ENCODE assay signal across 14 mouse cellular contexts in the genomic region with DNA sequence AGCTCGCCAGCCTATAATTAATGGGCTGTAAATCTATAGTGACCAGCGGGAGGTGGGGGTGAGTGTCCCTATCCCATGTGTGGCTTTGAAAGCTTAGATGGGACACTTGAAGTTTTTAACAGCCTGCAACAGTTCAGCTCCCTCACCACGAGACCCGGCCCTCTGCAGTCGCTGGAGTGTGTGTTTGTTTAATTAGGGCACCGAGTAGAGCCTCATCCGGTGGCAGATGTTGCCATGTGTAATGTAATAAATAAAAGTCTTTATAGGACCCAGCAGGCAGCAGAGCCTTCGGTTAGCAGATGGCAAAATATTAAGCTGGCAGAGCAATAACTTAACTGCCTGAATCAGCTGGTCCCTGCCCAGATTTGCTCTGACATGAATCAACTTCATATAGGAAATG.
DNase-seq lines count a peak whose midpoint lies in the region; ATAC-seq and TF ChIP-seq lines count a peak whose summit lies in the region.
"Had no signal": no experiment of that assay in that cellular context is flagged by ENCODE, and none has a peak within 500 bp of the region (broad histone marks: within the 10 kb centered on the region; RNA-seq: fewer than 3 reads in every experiment).

No protein-coding gene starts in this region.

- H3K27me3 ChIP-seq in forebrain, embryonic 12.5 days, result no peaks in the 10 kb centered on the region
- no peaks in the 10 kb centered on the region for H3K27me3 ChIP-seq in forebrain, embryonic 10.5 days (ENCODE audit: poor library complexity, severe bottlenecking)
- H3K27me3 ChIP-seq in neural tube, embryonic 13.5 days, result peaks cover 5% of the 10 kb centered on the region; the same call in 1 of the 2 replicates
- no peaks in the 10 kb centered on the region for H3K27me3 ChIP-seq in liver, embryonic 12.5 days (replicated peaks)

- TF ChIP-seq CTCF in lung, adult 2 months (IDR thresholded peaks at IDR 0.05; ENCODE audit: insufficient read depth, low read length), result no peak

- no peak overlapping the region for H3K4me3 ChIP-seq in forebrain, embryonic 12.5 days (replicated peaks)
- H3K4me3 ChIP-seq in forebrain, embryonic 10.5 days, result no peak overlapping the region
- H3K4me3 ChIP-seq in neural tube, embryonic 13.5 days, result no peak overlapping the region
- H3K4me3 ChIP-seq in liver, embryonic 12.5 days, result no peak overlapping the region
- H3K4me3 ChIP-seq in lung, adult 2 months (replicated peaks; ENCODE audit: extremely low read depth, low read depth, low read length), result no peak overlapping the region
- H3K4me3 ChIP-seq: myocyte had no signal

- no peaks in the 10 kb centered on the region for H3K4me1 ChIP-seq in forebrain, embryonic 12.5 days
- H3K4me1 ChIP-seq in forebrain, embryonic 10.5 days, result peaks cover 7% of the 10 kb centered on the region; the same call in 1 of the 2 replicates
- peaks cover 23% of the 10 kb centered on the region for H3K4me1 ChIP-seq in neural tube, embryonic 13.5 days (replicated peaks)
- H3K4me1 ChIP-seq in liver, embryonic 12.5 days, result no peaks in the 10 kb centered on the region
- no peaks in the 10 kb centered on the region for H3K4me1 ChIP-seq in lung, adult 2 months (ENCODE audit: control insufficient read depth, insufficient read depth, low read length)

- ATAC-seq in forebrain, embryonic 12.5 days (ENCODE audit: low FRiP score), result 0 out of 2 replicates have a peak, but pooled peaks have one; percentile 9
- peak; percentile 91 for ATAC-seq in neural tube, embryonic 13.5 days (ENCODE audit: low read depth)
- ATAC-seq in liver, embryonic 12.5 days, result no peak
- ATAC-seq: liver, postnatal 0 days had no signal

- TF ChIP-seq POLR2A in lung, adult 2 months (IDR thresholded peaks at IDR 0.05; ENCODE audit: borderline replicate concordance, extremely low read depth, low read depth, low read length), result no peak

- no peak overlapping the region for H3K9ac ChIP-seq in forebrain, embryonic 12.5 days
- no peak overlapping the region for H3K9ac ChIP-seq in neural tube, embryonic 13.5 days
- H3K9ac ChIP-seq in liver, embryonic 12.5 days, result no peak overlapping the region
- H3K9ac ChIP-seq: liver, postnatal 0 days had no signal

- DNase-seq in forebrain, embryonic 10.5 days (ENCODE audit: extremely low spot score, low spot score), result no peak
- peak; percentile 15 to 22 for DNase-seq in layer of hippocampus, adult 8-10 months (ENCODE audit: low spot score in 2 of 2)
- no peak for DNase-seq in layer of hippocampus, postnatal 36 days
- DNase-seq in forelimb bud, embryonic 11.5 days (ENCODE audit: low read depth, low spot score), result peak; percentile 45
- no peak for DNase-seq in lung, adult 2 months
- DNase-seq: adrenal gland, postnatal 14 days; cerebellum, adult 11-12 months; kidney, postnatal 36 days; liver, postnatal 0 days; right cerebral cortex, adult 18-20 months had no signal

- no peaks in the 10 kb centered on the region for H3K9me3 ChIP-seq in forebrain, embryonic 12.5 days
- H3K9me3 ChIP-seq in forebrain, embryonic 10.5 days, result no peaks in the 10 kb centered on the region
- no peaks in the 10 kb centered on the region for H3K9me3 ChIP-seq in neural tube, embryonic 13.5 days
- no peaks in the 10 kb centered on the region for H3K9me3 ChIP-seq in liver, embryonic 12.5 days (replicated peaks)

- H3K36me3 ChIP-seq in forebrain, embryonic 12.5 days (replicated peaks), result no peaks in the 10 kb centered on the region
- no peaks in the 10 kb centered on the region for H3K36me3 ChIP-seq in forebrain, embryonic 10.5 days (replicated peaks)
- H3K36me3 ChIP-seq in neural tube, embryonic 13.5 days, result no peaks in the 10 kb centered on the region
- H3K36me3 ChIP-seq in liver, embryonic 12.5 days, result no peaks in the 10 kb centered on the region

- WGBS in forebrain, embryonic 12.5 days, result 50% methylated on average over 8 of the region's 8 CpGs
- WGBS in forebrain, embryonic 10.5 days, result 70% methylated on average over 8 of the region's 8 CpGs
- 8% methylated on average over 8 of the region's 8 CpGs for WGBS in neural tube, embryonic 13.5 days
- 53% methylated on average over 8 of the region's 8 CpGs for WGBS in liver, embryonic 12.5 days (ENCODE audit: insufficient replicate concordance)
- 24% methylated on average over 8 of the region's 8 CpGs for WGBS in lung, adult 2 months

- no peak overlapping the region for H3K4me2 ChIP-seq in forebrain, embryonic 12.5 days
- no peak overlapping the region for H3K4me2 ChIP-seq in neural tube, embryonic 13.5 days
- no peak overlapping the region for H3K4me2 ChIP-seq in liver, embryonic 12.5 days

- H3K27ac ChIP-seq in forebrain, embryonic 12.5 days, result no peak overlapping the region
- no peak overlapping the region for H3K27ac ChIP-seq in forebrain, embryonic 10.5 days
- H3K27ac ChIP-seq in neural tube, embryonic 13.5 days (replicated peaks), result 0 out of 2 replicates have a peak overlapping the region, but pooled peaks have one; percentile 49
- no peak overlapping the region for H3K27ac ChIP-seq in liver, embryonic 12.5 days

Comparison
In these comparisons a context has a peak if more than half of its experiments do, and no peak if none do; other contexts are left out.
1. DNase-seq: peak in layer of hippocampus, adult 8-10 months (2 of 2) and forelimb bud, embryonic 11.5 days (single experiment); none in forebrain, embryonic 10.5 days (single experiment), layer of hippocampus, postnatal 36 days (0 of 2) and lung, adult 2 months (single experiment).